Mouse (Mus musculus) liver, embryonic 12.5 days (tissue): ENCODE measurements around the gene Tuba8. TPM values are rescaled to one million over a fixed set of nuclear protein-coding genes. Genes with fewer than 3 reads are reported as not detected.

Experiments used
- ATAC-seq: fragments of 200-750 bp; cut with Nextera tagmentation; 2 replicates; pipeline ENCODE4 v1.8.0; 2017; ENCODE audit warnings: moderate number of reproducible peaks, mild to moderate bottlenecking, moderate library complexity
- H3K27ac ChIP-seq: fragments of 300-500 bp; sonication (generic); 2 replicates; pipeline ENCODE4 v1.5.1; 2016; ENCODE audit warnings: mild to moderate bottlenecking
- H3K27me3 ChIP-seq: fragments of 300-500 bp; sonication (generic); replicated peaks from 2 replicates; pipeline ENCODE4 v1.6.1; 2016; ENCODE audit warnings: mild to moderate bottlenecking, moderate library complexity
- H3K36me3 ChIP-seq: fragments of 300-500 bp; sonication (generic); 2 replicates; pipeline ENCODE4 v1.6.1; 2016; ENCODE audit warnings: mild to moderate bottlenecking, moderate library complexity
- H3K4me1 ChIP-seq: fragments of 300-500 bp; sonication (generic); 2 replicates; pipeline ENCODE4 v1.6.1; 2016
- H3K4me2 ChIP-seq: fragments of 300-500 bp; sonication (generic); 2 replicates; pipeline ENCODE4 v1.6.1; 2016; ENCODE audit warnings: mild to moderate bottlenecking, moderate library complexity
- H3K4me3 ChIP-seq: fragments of 300-500 bp; sonication (generic); 2 replicates; pipeline ENCODE4 v1.5.1; 2016; ENCODE audit warnings: mild to moderate bottlenecking, moderate library complexity
- H3K9ac ChIP-seq: fragments of 300-500 bp; sonication (generic); 2 replicates; pipeline ENCODE4 v1.6.1; 2016; ENCODE audit warnings: mild to moderate bottlenecking, moderate library complexity
- H3K9me3 ChIP-seq: fragments of 300-500 bp; sonication (generic); replicated peaks from 2 replicates; pipeline ENCODE4 v1.6.1; 2016; ENCODE audit warnings: mild to moderate bottlenecking, moderate library complexity
- WGBS: fragments of 180-500 bp; shearing (Covaris S2); methylation state at CpG from one replicate; pipeline ENCODE4 v1.1.7; 2016; ENCODE audit not compliant: insufficient replicate concordance; 5-methylcytosine and 5-hydroxymethylcytosine counted together
- polyA plus RNA-seq: library from polyadenylated mRNA; unstranded; fragments of >200 nt; fragmentation: Nextera tagmentation; extraction: Ambion mirVana; gene quantifications from 2 replicates; pipeline ENCODE4 v1.2.1, GENCODE M21; 2016

Tuba8 gene
- polyA plus RNA-seq, 1 experiment from 2014 or later = 8.4 TPM

GRCm38 (mm10) chr6:121274356-121274755 lies 63.9 kb downstream of the Tuba8 start:
- H3K4me2 ChIP-seq = no peak overlapping the region
- H3K27me3 ChIP-seq = 0 out of 2 replicates have a peak, but pooled peaks cover 7% of the 10 kb centered on the region
- H3K4me3 ChIP-seq = no peak overlapping the region
- no peak for ATAC-seq
- WGBS = 58% methylated on average over 3 of the region's 3 CpGs
- no peaks in the 10 kb centered on the region for H3K36me3 ChIP-seq
- H3K27ac ChIP-seq = no peak overlapping the region
- H3K9ac ChIP-seq = no peak overlapping the region
- H3K9me3 ChIP-seq = no peaks in the 10 kb centered on the region
- no peaks in the 10 kb centered on the region for H3K4me1 ChIP-seq

Other genes starting within 250 kb of the Tuba8 start
- gene Mical3, start 79.7 kb upstream of the Tuba8 start, polyA plus RNA-seq = 12.8 and 13.7 TPM in 2 replicates
- 5.3 and 5.5 TPM in 2 replicates for gene Pex26, start 27.0 kb upstream of the Tuba8 start, polyA plus RNA-seq
- 5.0 and 5.9 TPM in 2 replicates for gene Usp18, start 35.2 kb downstream of the Tuba8 start, polyA plus RNA-seq
- 15.6 and 17.7 TPM in 2 replicates for gene Slc6a13, start 89.5 kb downstream of the Tuba8 start, polyA plus RNA-seq
- gene Slc6a12, start 132.4 kb downstream of the Tuba8 start, polyA plus RNA-seq = 0.87 and 0.94 TPM in 2 replicates